Mouse (Mus musculus) stomach, postnatal 0 days (tissue): ENCODE measurements around the gene Wfdc1.

Source experiments
- CTCF ChIP-seq: IDR thresholded peaks from 2 replicates; pipeline ENCODE4 v1.5.1; 2016; ENCODE audit warnings: antibody characterized with exemption, low read depth, mild to moderate bottlenecking, moderate library complexity
- EP300 ChIP-seq: optimal IDR thresholded peaks from 2 replicates; pipeline ENCODE3; 2016; ENCODE audit warnings: antibody characterized with exemption

GRCm38 (mm10) chr8:119670419-119671091 lies 4.4 kb downstream of the Wfdc1 start:
- TF ChIP-seq CTCF, result no peak
- peak; percentile 74 for TF ChIP-seq EP300
